Mouse (Mus musculus) bone marrow macrophage, adult 2 months (primary cell): Measurements from ENCODE around the gene Ctcfl.

ENCODE experiments used
- CTCF ChIP-seq: IDR thresholded peaks from 2 replicates; pipeline ENCODE4 v1.5.1; 2012; ENCODE audit warnings: low read depth, mild to moderate bottlenecking, low read length, moderate library complexity
- POLR2A ChIP-seq: IDR thresholded peaks from 2 replicates; pipeline ENCODE4 v1.6.1; 2012; ENCODE audit warnings: mild to moderate bottlenecking, low read depth, low read length, borderline replicate concordance

- TF ChIP-seq CTCF, result no peak
- TF ChIP-seq POLR2A, result no peak
Measured at GRCm38 (mm10) chr2:173082706-173083105, 36.6 kb downstream of the Ctcfl start.
